Mouse (Mus musculus): ENCODE measurements around the gene Cacnb1.

GRCm38 (mm10) chr11:97960907-97961306 is 61.9 kb downstream of the Cacnb1 start:
- peak; percentile 22 to 43 (median 30); a peak in 4 of 6 replicates for TF ChIP-seq CTCF (IDR thresholded peaks at IDR 0.05 in 2 of 3, conservative IDR thresholded peaks at IDR 0.05 in 1 of 3; ENCODE audit: control insufficient read depth in 1 of 3, insufficient read depth in 1 of 3, low read depth in 2 of 3, low read length in 3 of 3, poor library complexity in 1 of 3, severe bottlenecking in 1 of 3)
- TF ChIP-seq POLR2A (IDR thresholded peaks at IDR 0.05; ENCODE audit: control insufficient read depth in 1 of 2, insufficient read depth in 1 of 2, low read depth in 1 of 2, low read length in 2 of 2, poor library complexity in 1 of 2): no peak
- no peak for TF ChIP-seq MAFK (IDR thresholded peaks at IDR 0.05; ENCODE audit: borderline replicate concordance, low read depth, low read length)
- TF ChIP-seq TCF12 (IDR thresholded peaks at IDR 0.05; ENCODE audit: low read depth, low read length): no peak

All from MEL (cell line).